Mouse (Mus musculus): ENCODE measurements around the gene Coro2a.

- TF ChIP-seq HCFC1 (IDR thresholded peaks at IDR 0.05; ENCODE audit: borderline replicate concordance, insufficient read depth, low read length) (no peak), MAFK (IDR thresholded peaks at IDR 0.05; ENCODE audit: insufficient read depth, low read depth, low read length) (no peak)
Measured at GRCm38 (mm10) chr4:46586473-46586872, 15.5 kb downstream of the Coro2a start.

All from ES-E14 (cell line).